Mouse (Mus musculus) kidney, postnatal 0 days (tissue): Measurements from ENCODE around the gene Gli2. TPM values are rescaled to one million over a fixed set of nuclear protein-coding genes. Genes with fewer than 3 reads are reported as not detected.

Source experiments
- ATAC-seq: fragments of 200-750 bp; cut with Nextera tagmentation; replicated peaks from 2 replicates; pipeline ENCODE4 v1.8.0; 2017; ENCODE audit warnings: low read depth, moderate number of reproducible peaks, moderate TSS enrichment, moderate library complexity; ENCODE audit not compliant: low FRiP score
- DNase-seq: peaks from one replicate; pipeline ENCODE4 v3.0.0-alpha.2; 2016; ENCODE audit warnings: low spot score
- H3K27ac ChIP-seq: fragments of 300-500 bp; sonication (generic); 2 replicates; pipeline ENCODE4 v1.5.1; 2014; ENCODE audit warnings: mild to moderate bottlenecking
- H3K27me3 ChIP-seq: fragments of 300-500 bp; sonication (generic); 2 replicates; pipeline ENCODE4 v1.6.1; 2014; ENCODE audit warnings: low read length, mixed read lengths; ENCODE audit not compliant: insufficient read depth
- H3K36me3 ChIP-seq: fragments of 300-500 bp; sonication (generic); 2 replicates; pipeline ENCODE4 v1.6.1; 2014; ENCODE audit warnings: low read length, mixed read lengths; ENCODE audit not compliant: insufficient read depth
- H3K4me1 ChIP-seq: fragments of 300-500 bp; sonication (generic); replicated peaks from 2 replicates; pipeline ENCODE4 v1.6.1; 2014; ENCODE audit warnings: antibody characterized with exemption, low read length, mixed read lengths; ENCODE audit not compliant: insufficient read depth
- H3K4me2 ChIP-seq: fragments of 300-500 bp; sonication (generic); 2 replicates; pipeline ENCODE4 v1.6.1; 2014; ENCODE audit warnings: mild to moderate bottlenecking, low read length, moderate library complexity, mixed read lengths
- H3K4me3 ChIP-seq: fragments of 300-500 bp; sonication (generic); replicated peaks from 2 replicates; pipeline ENCODE4 v1.5.1; 2014; ENCODE audit warnings: low read depth, low read length
- H3K9ac ChIP-seq: fragments of 300-500 bp; sonication (generic); 2 replicates; pipeline ENCODE4 v1.6.1; 2014; ENCODE audit warnings: low read depth, low read length
- H3K9me3 ChIP-seq: fragments of 300-500 bp; sonication (generic); replicated peaks from 2 replicates; pipeline ENCODE4 v1.6.1; 2016; ENCODE audit warnings: low read length, inconsistent platforms, mixed read lengths
- CTCF ChIP-seq: IDR thresholded peaks from 2 replicates; pipeline ENCODE4 v1.5.1; 2016; ENCODE audit warnings: antibody characterized with exemption, low read depth, mild to moderate bottlenecking, moderate library complexity
- WGBS: fragments of 180-500 bp; shearing (Covaris S2); extraction: QIAGEN DNeasy Blood & Tissue Kit; methylation state at CpG from one replicate; pipeline ENCODE4 v1.1.7; 2014; 5-methylcytosine and 5-hydroxymethylcytosine counted together
- microRNA-seq: library from miRNA; unstranded; fragments of <30 nt; microRNA quantifications from one replicate; pipeline ENCODE4, GENCODE M21; 2016
- polyA plus RNA-seq: library from polyadenylated mRNA; unstranded; fragments of >200 nt; fragmentation: Nextera tagmentation; extraction: Ambion mirVana; gene quantifications from 2 replicates; pipeline ENCODE4 v1.2.1, GENCODE M21; 2015

Gene Gli2
- polyA plus RNA-seq, 1 experiment from 2014 or later = 2.6 TPM

GRCm38 (mm10) chr1:118787486-118787885 is 265.9 kb downstream of the Gli2 start:
- no peaks in the 10 kb centered on the region for H3K4me1 ChIP-seq
- no peaks in the 10 kb centered on the region for H3K36me3 ChIP-seq
- no peak for DNase-seq
- 85% methylated on average over 3 of the region's 3 CpGs for WGBS
- no peak for TF ChIP-seq CTCF
- no peaks in the 10 kb centered on the region for H3K27me3 ChIP-seq
- H3K4me3 ChIP-seq = no peak overlapping the region
- no peak overlapping the region for H3K9ac ChIP-seq
- ATAC-seq = no peak
- H3K27ac ChIP-seq = no peak overlapping the region
- no peaks in the 10 kb centered on the region for H3K9me3 ChIP-seq
- no peak overlapping the region for H3K4me2 ChIP-seq

Small RNA genes lying within 50 kb of the gene (microRNA-seq; reads per million reads assigned to microRNA genes)
- not detected for gene Mir6346
